Mouse (Mus musculus) thymus, postnatal 10 days (tissue): Measurements from ENCODE around the gene Clec16a.

ENCODE experiments used
- DNase-seq, 2 experiments: peaks; one replicate each; pipeline ENCODE4 v3.0.0; 2021; ENCODE audit warnings: low spot score in 2 of 2

The Clec16a gene

DNA sequence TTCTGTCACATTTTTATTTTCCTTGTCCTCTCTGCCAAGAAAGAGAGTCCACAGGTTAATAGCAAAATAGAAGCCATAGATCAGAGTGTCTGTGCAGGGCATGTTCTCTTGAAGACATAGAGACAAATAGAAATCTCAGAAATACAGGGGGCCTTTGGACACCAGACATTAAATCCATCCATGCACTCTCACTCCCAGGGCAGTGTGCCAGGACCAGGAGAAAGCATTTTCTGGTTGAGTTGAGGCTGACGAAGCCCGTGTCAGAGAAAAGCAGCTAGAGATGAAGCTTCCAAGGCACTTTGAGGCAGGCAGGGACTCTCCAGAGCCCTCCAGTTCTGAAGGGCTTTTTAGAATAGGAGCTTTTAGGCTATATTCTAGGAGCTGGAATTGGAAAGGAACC, 171.6 kb downstream of the Clec16a start:
- DNase-seq = no peak

- no peak for DNase-seq
Observed at GRCm38 (mm10) chr16:10719971-10720370, 174.8 kb downstream of the Clec16a start.

DNA sequence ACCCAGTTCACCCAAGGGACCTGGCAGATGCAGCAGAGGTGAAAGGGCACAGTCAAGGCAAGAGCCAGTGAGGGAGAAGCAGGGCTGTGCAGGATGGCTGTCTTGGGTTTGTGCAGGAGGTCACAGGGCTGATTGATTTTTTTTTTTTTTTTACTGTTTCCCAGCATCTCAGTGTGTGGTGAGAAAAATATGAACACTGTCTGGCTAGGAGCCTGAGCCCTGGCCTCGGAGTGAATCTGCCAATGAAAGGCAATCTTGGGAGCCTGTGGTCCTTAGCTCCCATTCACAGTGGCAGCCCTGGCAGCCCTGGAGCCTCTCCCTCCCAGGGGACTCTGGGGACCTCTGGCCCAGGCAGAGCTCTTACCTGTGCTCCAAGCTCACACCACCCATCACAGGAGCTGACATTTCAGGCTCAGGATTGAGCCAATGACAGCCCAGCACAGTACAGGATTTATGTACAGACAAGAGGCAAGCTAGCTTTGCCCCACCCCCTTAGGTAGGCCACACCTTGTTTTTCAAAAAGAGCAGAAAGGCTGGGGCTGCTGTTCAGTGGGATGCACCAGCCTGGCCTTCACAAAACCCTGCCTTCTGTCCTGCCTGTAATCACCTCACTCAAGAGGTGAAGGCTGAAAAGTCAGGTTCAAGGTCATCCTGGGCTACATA, 177.9 kb downstream of the Clec16a start:
- DNase-seq = no peak

DNA sequence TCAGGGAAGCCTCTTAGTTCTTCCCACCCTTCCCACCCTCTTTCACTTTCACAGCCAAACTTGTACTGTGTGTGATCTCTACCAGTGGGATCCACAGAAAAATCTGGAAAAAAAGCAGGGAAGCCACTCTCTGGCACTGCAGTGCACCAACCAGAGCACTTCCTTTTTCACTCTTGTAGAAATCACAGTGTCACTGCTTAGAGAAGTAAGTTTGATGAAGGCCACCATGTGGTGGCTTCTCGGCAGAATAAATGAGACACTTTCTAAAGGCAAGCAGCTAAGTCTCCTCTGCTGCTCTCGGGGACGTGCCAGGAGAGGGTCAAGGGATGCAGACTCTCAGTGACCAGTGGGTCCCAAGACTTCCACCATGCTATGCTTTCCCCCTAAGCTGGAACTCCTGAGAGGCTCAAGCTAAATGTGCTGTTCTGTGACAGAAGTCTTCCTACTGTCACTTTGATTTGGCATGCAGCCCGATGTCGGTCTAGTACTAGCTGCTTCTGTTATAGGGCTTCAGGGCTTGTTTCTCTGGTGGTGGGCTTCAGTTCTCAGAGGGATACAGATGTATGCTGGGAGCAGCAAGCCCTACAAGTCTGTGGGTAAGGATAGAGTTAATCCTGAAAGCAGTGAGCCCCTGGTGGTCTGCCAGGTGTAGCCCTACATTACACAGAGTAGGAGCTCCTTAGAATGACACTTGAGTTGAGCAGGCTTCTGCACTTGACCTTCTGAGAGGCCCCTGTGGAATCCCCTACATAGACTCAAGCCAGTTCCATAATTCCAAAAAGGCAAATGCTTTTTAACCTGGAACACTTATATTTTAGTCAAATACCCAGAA, 178.9 kb downstream of the Clec16a start:
- DNase-seq = no peak

GRCm38 (mm10) chr16:10725156-10725555, 180.0 kb downstream of the Clec16a start:
- DNase-seq = peak in 1 of 2 experiments; percentile 30

GRCm38 (mm10) chr16:10727630-10728029, 182.5 kb downstream of the Clec16a start:
- DNase-seq = no peak

GRCm38 (mm10) chr16:10728886-10729285, 183.7 kb downstream of the Clec16a start:
- no peak for DNase-seq

DNA sequence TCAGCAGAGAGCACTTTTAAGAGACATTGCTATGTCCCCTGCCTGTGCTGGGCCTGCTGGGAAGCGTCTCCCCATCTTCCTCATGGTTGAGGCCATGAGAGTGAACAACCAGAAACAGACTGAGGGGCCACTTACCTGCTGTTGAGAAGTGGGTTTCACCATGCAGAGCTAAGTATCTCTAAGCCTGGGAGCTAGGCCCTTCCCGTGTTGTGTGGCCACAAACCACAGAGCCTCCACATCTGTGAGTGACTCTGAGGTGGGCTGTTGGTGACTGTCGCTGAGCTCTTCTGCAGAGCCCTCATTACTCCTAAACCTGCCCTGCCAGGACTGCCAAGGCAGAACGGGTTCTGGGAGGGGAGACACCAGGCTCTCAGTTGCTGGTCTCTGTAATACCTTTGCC, 185.8 kb downstream of the Clec16a start:
- peak; percentile 62 to 66 for DNase-seq

DNA sequence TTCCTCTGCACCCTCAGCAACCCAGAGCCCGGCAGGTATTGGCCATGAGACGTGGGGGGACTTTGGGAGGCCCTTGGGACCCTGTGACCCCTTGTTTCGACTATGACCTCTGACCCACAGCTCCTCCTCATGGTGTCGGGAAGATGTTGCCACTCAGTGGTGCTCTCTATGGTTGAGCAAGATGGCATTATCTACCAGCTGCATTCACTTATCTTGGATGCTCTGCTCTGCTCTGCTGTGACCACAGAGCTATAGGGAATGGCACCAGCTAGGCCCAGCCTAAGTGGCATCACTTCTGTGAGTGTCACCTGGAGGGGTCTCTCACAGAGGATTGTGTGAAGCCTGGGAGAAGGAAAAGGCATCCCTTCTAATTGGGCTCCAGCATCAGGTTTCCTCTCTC, 186.6 kb downstream of the Clec16a start:
- DNase-seq = no peak

GRCm38 (mm10) chr16:10732421-10732820, 187.3 kb downstream of the Clec16a start:
- peak in 1 of 2 experiments; percentile 48 for DNase-seq

DNA sequence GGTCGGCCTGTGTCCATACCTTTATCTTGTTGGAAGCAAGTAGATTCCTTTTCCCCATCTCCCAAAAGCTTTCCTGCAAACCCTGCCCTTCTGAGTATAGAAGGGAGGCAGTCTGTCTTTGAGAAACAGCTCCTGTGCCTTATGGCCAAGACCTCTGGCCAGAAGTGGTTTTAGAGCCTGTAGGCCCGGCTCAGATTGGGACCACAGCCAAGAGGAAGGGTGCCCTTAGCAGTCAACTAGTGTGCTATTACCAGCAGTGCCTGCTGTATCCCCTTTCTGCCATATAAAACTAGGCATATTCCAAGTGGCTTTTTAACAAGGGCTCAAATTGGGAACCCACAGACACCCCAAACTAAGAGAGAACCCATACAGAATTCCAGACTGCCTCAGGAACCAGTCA, 190.6 kb downstream of the Clec16a start:
- no peak for DNase-seq

DNA sequence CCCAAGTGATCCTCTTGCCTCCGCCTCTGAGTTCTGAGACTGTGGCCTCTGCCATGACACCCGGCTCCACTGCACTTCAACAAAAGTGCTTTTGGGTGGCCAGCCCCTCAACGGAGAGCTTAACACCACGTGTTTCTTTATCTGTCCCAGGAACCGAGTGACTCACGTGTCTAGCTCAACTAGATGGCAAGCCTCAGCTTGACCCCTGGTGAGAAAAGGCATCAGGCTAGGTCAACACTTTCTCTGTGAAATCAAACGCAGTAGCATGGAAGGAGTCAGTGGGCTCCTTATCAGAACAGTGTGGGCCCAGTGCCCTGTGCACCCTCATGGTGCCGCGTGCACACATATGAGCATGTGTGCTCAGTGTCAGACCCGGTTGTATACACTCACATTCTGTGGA, 191.2 kb downstream of the Clec16a start:
- DNase-seq = no peak

- no peak for DNase-seq
Observed at GRCm38 (mm10) chr16:10737571-10737970, 192.4 kb downstream of the Clec16a start.

DNA sequence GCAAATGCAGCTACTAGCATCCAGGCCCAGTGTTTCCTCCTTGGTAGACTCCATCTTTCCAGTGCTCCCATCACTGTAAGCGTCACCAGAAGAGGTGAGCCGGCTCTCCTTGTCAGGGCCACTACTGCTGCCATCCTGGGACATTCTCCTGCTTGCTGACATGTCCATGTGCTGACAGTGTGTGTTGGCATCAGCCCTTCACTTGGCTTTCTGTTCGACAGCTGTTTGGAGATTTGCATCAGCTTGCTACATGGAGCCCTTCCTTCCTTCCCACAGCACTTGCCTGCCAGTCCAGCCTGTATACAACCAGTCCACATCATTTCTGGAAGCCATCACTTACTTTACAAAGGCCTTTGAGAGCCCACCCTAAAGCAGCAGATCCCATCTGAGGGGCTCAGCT, 193.7 kb downstream of the Clec16a start:
- no peak for DNase-seq

- no peak for DNase-seq
Observed at GRCm38 (mm10) chr16:10739854-10740398, 194.8 kb downstream of the Clec16a start.

DNA sequence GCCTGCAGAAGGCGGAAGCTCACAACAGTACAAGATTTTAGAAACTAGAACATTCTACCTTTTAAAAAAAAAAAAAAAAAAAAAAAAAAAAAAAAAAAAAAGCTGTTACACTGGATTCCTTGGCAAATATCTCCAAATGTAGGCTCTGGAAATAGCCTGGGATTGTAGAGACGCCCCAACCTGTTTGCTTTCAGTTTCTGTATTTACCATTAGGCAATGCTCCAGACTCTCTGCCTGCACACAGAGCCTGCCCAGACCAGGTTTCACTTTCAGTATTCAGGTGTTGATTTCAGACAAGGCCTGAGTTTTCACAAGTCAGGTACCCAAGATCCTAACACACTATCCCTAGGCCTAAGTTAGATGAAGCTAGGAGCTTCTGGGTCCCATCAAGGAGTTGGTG, 195.9 kb downstream of the Clec16a start:
- no peak for DNase-seq

- DNase-seq = peak; percentile 66 to 67
Observed at GRCm38 (mm10) chr16:10749226-10749625, 204.1 kb downstream of the Clec16a start.

DNA sequence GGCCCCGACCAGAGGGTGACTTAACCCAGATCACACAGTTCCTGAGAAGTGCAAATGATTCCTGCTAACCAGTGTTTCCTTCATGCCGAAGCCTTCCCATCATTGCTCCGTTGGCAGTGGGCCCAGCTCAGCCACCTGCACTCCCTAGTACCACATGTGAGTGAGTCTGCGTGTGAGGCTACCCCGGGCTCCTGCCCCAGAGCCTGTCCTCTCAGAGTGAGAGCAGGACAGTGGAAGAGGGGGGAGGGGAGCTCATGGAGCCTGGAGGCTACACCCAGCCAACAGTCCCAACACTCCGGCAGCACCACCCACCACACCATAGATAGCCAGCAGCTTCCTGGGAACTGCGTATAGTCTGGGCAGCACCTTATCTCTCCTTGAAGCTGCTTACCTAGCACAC, 204.7 kb downstream of the Clec16a start:
- DNase-seq = no peak

DNA sequence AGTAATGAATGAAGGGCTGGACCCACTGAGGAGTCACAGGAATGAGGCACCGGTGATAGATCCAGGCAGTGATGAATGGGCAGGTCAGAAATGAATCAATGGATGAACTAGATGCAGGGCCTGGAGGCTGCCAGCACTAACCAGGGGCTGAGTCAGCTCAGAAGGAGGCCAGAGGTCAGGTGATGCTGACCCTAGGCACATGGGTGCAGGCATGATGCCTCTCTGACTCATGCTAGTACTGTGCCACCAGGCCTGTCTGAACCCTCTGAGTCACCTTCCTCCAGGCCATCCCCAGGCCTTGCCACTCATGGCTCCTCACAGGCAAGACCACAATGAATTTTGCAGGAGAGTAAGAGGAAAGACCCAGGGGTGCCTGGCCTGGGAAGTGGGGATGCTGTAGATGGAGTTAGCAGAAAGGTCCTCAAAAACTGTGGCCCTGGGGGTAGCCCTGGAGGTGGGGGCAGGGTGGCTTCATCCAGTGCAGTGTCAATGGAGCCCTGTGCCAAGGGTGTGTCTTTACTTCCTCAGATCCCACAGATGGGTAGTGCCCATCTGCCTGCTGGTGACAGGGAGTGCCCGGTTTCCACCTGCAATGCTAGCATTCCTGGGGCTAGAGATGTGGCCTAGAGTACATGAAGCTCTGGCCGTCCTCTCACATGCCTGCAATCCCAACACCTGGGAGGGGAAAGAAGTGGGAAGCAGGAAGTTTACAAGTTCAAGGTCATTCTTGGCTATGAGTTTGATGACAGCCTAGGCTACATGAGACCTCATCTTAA, 209.6 kb downstream of the Clec16a start:
- no peak for DNase-seq

DNA sequence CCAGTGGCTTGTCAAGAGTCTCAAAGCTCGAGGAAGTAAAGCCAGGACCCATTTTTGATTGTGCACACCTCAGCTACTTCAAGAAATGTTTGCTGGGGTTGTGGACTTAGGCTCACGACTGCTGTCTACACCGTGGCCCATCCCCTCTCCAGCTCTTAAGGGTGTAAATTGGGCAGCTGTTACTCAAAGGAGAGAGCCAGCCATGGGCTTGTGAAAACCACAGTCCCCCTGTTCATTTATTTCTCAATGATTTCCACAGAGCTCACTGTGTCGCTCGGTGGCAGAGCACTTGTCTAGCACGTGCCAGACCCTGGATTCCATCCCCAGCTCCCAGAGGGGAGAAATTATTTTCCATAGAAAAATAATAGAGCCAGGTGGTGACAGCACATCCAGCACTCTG, 211.0 kb downstream of the Clec16a start:
- no peak for DNase-seq

- no peak for DNase-seq
Observed at GRCm38 (mm10) chr16:10761182-10761581, 216.0 kb downstream of the Clec16a start.

DNA sequence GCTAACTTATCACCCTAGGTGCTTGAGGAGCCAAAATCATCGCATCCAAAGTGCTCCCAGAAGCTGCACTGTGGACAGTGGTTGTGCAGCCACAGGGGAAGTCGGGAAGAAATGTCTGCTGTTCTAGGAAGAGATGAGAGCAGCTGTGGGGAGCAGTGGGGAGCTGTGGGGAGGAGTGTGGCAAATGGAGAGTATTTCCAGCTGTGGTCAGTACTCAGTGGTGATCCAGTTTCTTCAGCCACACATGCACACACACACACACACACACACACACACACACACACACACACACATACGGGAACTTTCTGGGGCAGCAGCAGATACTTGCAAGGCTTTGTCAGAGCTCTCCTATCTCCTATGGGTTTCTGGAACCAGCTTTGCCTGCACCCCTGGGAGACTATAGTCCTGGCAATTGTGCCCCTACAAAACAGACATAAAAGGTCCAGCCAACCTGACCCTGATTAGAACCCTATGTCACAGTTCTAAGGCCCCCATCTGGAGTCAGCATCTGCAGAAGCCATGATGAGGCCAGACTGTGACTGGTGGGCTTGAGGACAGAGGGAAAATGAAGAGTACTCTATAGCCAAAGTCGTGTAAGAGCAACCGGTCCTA, 217.5 kb downstream of the Clec16a start:
- DNase-seq = no peak
